Comparison of ENCODE assay signal across 12 mouse cellular contexts in the genomic region with DNA sequence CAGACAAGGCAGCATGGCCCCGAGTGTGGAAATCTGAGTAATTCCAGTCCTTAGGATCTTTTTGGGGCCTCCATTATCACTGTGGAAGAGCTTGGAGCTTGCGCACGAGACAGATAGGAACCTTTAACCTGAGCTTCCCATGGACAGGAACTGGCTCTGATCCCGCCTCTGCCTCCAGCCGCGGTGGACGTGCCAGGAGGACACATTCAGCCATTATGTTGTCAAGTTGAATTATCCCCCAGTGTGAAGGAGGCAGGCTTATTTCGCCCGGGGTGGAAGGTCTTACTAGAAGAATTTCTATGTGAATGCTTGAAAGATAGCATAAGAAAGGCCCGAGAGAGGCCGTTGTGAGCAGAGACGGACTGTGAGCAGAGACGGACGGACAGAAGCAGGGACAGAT. TPM values are rescaled to one million over a fixed set of nuclear protein-coding genes. Genes with fewer than 3 reads are reported as not detected.
A peak's percentile ranks its signal among the peaks of the same experiment; 100 is the strongest.
DNase-seq lines count a peak whose midpoint lies in the region; ATAC-seq and TF ChIP-seq lines count a peak whose summit lies in the region.
"Had no signal": no experiment of that assay in that cellular context is flagged by ENCODE, and none has a peak within 500 bp of the region (broad histone marks: within the 10 kb centered on the region; RNA-seq: fewer than 3 reads in every experiment).

No protein-coding gene starts in this region.

- no peaks in the 10 kb centered on the region for H3K36me3 ChIP-seq in E14TG2a.4 (ENCODE audit: insufficient read depth, low read length)
- peaks cover 40% of the 10 kb centered on the region for H3K36me3 ChIP-seq in embryonic facial prominence, embryonic 10.5 days (replicated peaks)

- no peak overlapping the region; the same call in 1 of the 2 replicates for H3K27ac ChIP-seq in embryonic facial prominence, embryonic 10.5 days (replicated peaks)
- H3K27ac ChIP-seq: embryonic facial prominence, embryonic 13.5 days had no signal

- H3K9me3 ChIP-seq in E14TG2a.4 (ENCODE audit: low read length) = no peaks in the 10 kb centered on the region
- no peaks in the 10 kb centered on the region for H3K9me3 ChIP-seq in embryonic facial prominence, embryonic 10.5 days
- H3K9me3 ChIP-seq: embryonic facial prominence, embryonic 13.5 days; megakaryocyte, embryonic 14.5 days had no signal

- DNase-seq in adrenal gland, postnatal 10 days = peak; percentile 48
- no peak for DNase-seq in adrenal gland, adult 18-20 months (ENCODE audit: low spot score in 2 of 2)
- DNase-seq in embryonic facial prominence, embryonic 10.5 days (ENCODE audit: low spot score) = peak; percentile 44
- peak; percentile 85 for DNase-seq in kidney, adult 9 months
- no peak for DNase-seq in left cerebral cortex, adult 8-10 months (ENCODE audit: low spot score in 2 of 2)
- no peak for DNase-seq in spleen, postnatal 36 days (ENCODE audit: low spot score in 2 of 2)
- DNase-seq: gastrocnemius, postnatal 25 days; right cerebral cortex, postnatal 25 days had no signal

- no peak for ATAC-seq in megakaryocyte, adult 5-6 weeks (ENCODE audit: poor library complexity, severe bottlenecking)

- 58% methylated on average over 14 of the region's 14 CpGs for WGBS in embryonic facial prominence, embryonic 10.5 days

- peaks cover 47% of the 10 kb centered on the region for H3K4me1 ChIP-seq in E14TG2a.4 (replicated peaks; ENCODE audit: low read depth, low read length)
- H3K4me1 ChIP-seq in embryonic facial prominence, embryonic 10.5 days = peaks cover 25% of the 10 kb centered on the region

- 0 out of 2 replicates have a peak, but pooled peaks cover 2% of the 10 kb centered on the region for H3K27me3 ChIP-seq in E14TG2a.4 (ENCODE audit: insufficient read depth, low read length)
- no peaks in the 10 kb centered on the region for H3K27me3 ChIP-seq in embryonic facial prominence, embryonic 10.5 days (replicated peaks; ENCODE audit: low read depth, poor library complexity, severe bottlenecking)
- H3K27me3 ChIP-seq: embryonic facial prominence, embryonic 13.5 days; megakaryocyte, embryonic 14.5 days had no signal

- H3K4me3 ChIP-seq in E14TG2a.4 (replicated peaks; ENCODE audit: low read length) = peak overlapping the region; percentile 41; the same call in 1 of the 2 replicates
- H3K4me3 ChIP-seq in embryonic facial prominence, embryonic 10.5 days = no peak overlapping the region
- H3K4me3 ChIP-seq: embryonic facial prominence, embryonic 13.5 days; megakaryocyte, embryonic 14.5 days had no signal

- no peak for TF ChIP-seq CTCF in E14TG2a.4 (conservative IDR thresholded peaks at IDR 0.05; ENCODE audit: low read length)

RNA-seq across cellular contexts. Expression of a gene that starts 4.4 kb away (rescaled TPM):
- 10 to 100 TPM; 48.5 to 49.2 TPM for total RNA-seq in adrenal gland, postnatal 10 days (2021)
- total RNA-seq in adrenal gland, adult 18-20 months (2021) = 10 to 100 TPM; 69.7 to 70.0 TPM
- 161 and 173 TPM in 2 replicates for polyA plus RNA-seq in embryonic facial prominence, embryonic 10.5 days (2016; fragmentation: Nextera tagmentation; extraction: Ambion mirVana)
- total RNA-seq in left cerebral cortex, adult 8-10 months (2022) = 100 to 1,000 TPM; 200 to 222 (median 212) TPM
- 29.8 and 32.0 TPM in 2 replicates for total RNA-seq in megakaryocyte, adult 5-6 weeks (2015)
- total RNA-seq in megakaryocyte, adult 5-6 weeks (2017) = 76.5 and 79.1 TPM in 2 replicates

RNA-seq across cellular contexts. Expression of a gene that starts 4.9 kb away (rescaled TPM):
- 10 to 100 TPM; 73.2 to 78.2 TPM for total RNA-seq in adrenal gland, postnatal 10 days (2021)
- total RNA-seq in adrenal gland, adult 18-20 months (2021) = 10 to 100 TPM; 68.9 to 69.9 TPM
- 50.3 and 52.0 TPM in 2 replicates for polyA plus RNA-seq in embryonic facial prominence, embryonic 10.5 days (2016; fragmentation: Nextera tagmentation; extraction: Ambion mirVana)
- total RNA-seq in left cerebral cortex, adult 8-10 months (2022) = 100 to 1,000 TPM; 147 to 167 (median 158) TPM
- 5.8 and 6.2 TPM in 2 replicates for total RNA-seq in megakaryocyte, adult 5-6 weeks (2015)
- total RNA-seq in megakaryocyte, adult 5-6 weeks (2017) = 5.5 and 7.0 TPM in 2 replicates

RNA-seq across cellular contexts. Expression of a gene that starts 52.5 kb away (rescaled TPM):
- 10 to 100 TPM; 68.4 to 74.1 TPM for total RNA-seq in adrenal gland, postnatal 10 days (2021)
- total RNA-seq in adrenal gland, adult 18-20 months (2021) = 10 to 100 TPM; 45.0 to 46.9 TPM
- 15.9 and 16.0 TPM in 2 replicates for polyA plus RNA-seq in embryonic facial prominence, embryonic 10.5 days (2016; fragmentation: Nextera tagmentation; extraction: Ambion mirVana)
- total RNA-seq in left cerebral cortex, adult 8-10 months (2022) = 100 to 1,000 TPM; 255 to 311 (median 291) TPM
- total RNA-seq in megakaryocyte, adult 5-6 weeks (2015) = 3.1 and 3.3 TPM in 2 replicates
- total RNA-seq in megakaryocyte, adult 5-6 weeks (2017) = 6.5 and 8.6 TPM in 2 replicates

RNA-seq across cellular contexts. Expression of a gene that starts 52.7 kb away (rescaled TPM):
- 1 to 10 TPM; 3.6 to 5.1 TPM for total RNA-seq in adrenal gland, postnatal 10 days (2021)
- 1 to 10 TPM; 1.8 to 3.0 TPM for total RNA-seq in adrenal gland, adult 18-20 months (2021)
- polyA plus RNA-seq in embryonic facial prominence, embryonic 10.5 days (2016; fragmentation: Nextera tagmentation; extraction: Ambion mirVana) = 1.5 and 1.7 TPM in 2 replicates
- total RNA-seq in left cerebral cortex, adult 8-10 months (2022) = 10 to 100 TPM in 3 of 4 experiments, 1 to 10 TPM in 1; 9.7 to 14.7 (median 13.1) TPM
- total RNA-seq in megakaryocyte, adult 5-6 weeks (2015) = 0.13 TPM in 1 of 2 replicates, not detected in the other
- total RNA-seq in megakaryocyte, adult 5-6 weeks (2017) = not detected in 2 replicates

Comparison
In these comparisons a context has a peak if more than half of its experiments do, and no peak if none do; other contexts are left out.
1. DNase-seq: peak in adrenal gland, postnatal 10 days (single experiment), embryonic facial prominence, embryonic 10.5 days (single experiment) and kidney, adult 9 months (single experiment); none in adrenal gland, adult 18-20 months (0 of 2), left cerebral cortex, adult 8-10 months (0 of 2) and spleen, postnatal 36 days (0 of 2).
2. RNA of a gene that starts 4.9 kb away (total RNA-seq): 147 to 167 TPM in left cerebral cortex, adult 8-10 months, 73.2 to 78.2 TPM in adrenal gland, postnatal 10 days and 68.9 to 69.9 TPM in adrenal gland, adult 18-20 months; 5.5 to 7.0 TPM in megakaryocyte, adult 5-6 weeks; every median in the first group is over 4 times any median in the second.
3. RNA of a gene that starts 52.5 kb away (total RNA-seq): 255 to 311 TPM in left cerebral cortex, adult 8-10 months, 68.4 to 74.1 TPM in adrenal gland, postnatal 10 days and 45.0 to 46.9 TPM in adrenal gland, adult 18-20 months; 3.1 to 8.6 TPM in megakaryocyte, adult 5-6 weeks; every median in the first group is over 4 times any median in the second.